Mouse (Mus musculus): ENCODE results near the gene Fntb. TPM values are rescaled to one million over a fixed set of nuclear protein-coding genes. Genes with fewer than 3 reads are reported as not detected.
A peak's percentile ranks its signal among the peaks of the same experiment; 100 is the strongest.

Fntb gene
- polyA plus RNA-seq, 1 experiment from 2014 or later: 26.0 TPM

- H3K9me3 ChIP-seq (replicated peaks; ENCODE audit: control insufficient read depth, low read length): no peaks in the 10 kb centered on the region
- peak overlapping the region; percentile 15; the same call in 1 of the 2 replicates for H3K27ac ChIP-seq (ENCODE audit: low read length)
- H3K9ac ChIP-seq (ENCODE audit: low read length): no peak overlapping the region
- 0 out of 2 replicates have a peak overlapping the region, but pooled peaks have one; percentile 10 for H3K4me2 ChIP-seq (ENCODE audit: low read depth, low read length)
- no peak overlapping the region for H3K4me3 ChIP-seq (ENCODE audit: low read length)
- H3K4me1 ChIP-seq (ENCODE audit: control insufficient read depth, insufficient read depth, low read length): peaks cover 12% of the 10 kb centered on the region
- WGBS: 14% methylated on average over 9 of the region's 9 CpGs
- H3K27me3 ChIP-seq (ENCODE audit: control insufficient read depth, insufficient read depth, low read length): no peaks in the 10 kb centered on the region
- peak; percentile 71 for ATAC-seq (replicated peaks; ENCODE audit: extremely low read depth, insufficient read depth, low FRiP score)
- peaks cover 2% of the 10 kb centered on the region; the same call in 1 of the 2 replicates for H3K36me3 ChIP-seq (ENCODE audit: control insufficient read depth, insufficient read depth)
Measured at GRCm38 (mm10) chr12:76883824-76884223, 118.4 kb downstream of the Fntb start.

- H3K4me3 ChIP-seq (ENCODE audit: low read length): no peak overlapping the region
- ATAC-seq (replicated peaks; ENCODE audit: extremely low read depth, insufficient read depth, low FRiP score): no peak
- no peak overlapping the region for H3K4me2 ChIP-seq (ENCODE audit: low read depth, low read length)
- H3K4me1 ChIP-seq (ENCODE audit: control insufficient read depth, insufficient read depth, low read length): peaks cover 11% of the 10 kb centered on the region
- H3K9ac ChIP-seq (ENCODE audit: low read length): no peak overlapping the region
- H3K36me3 ChIP-seq (ENCODE audit: control insufficient read depth, insufficient read depth): no peaks in the 10 kb centered on the region
- H3K9me3 ChIP-seq (replicated peaks; ENCODE audit: control insufficient read depth, low read length): no peaks in the 10 kb centered on the region
- WGBS: 89% methylated on average over 4 of the region's 4 CpGs
- H3K27me3 ChIP-seq (ENCODE audit: control insufficient read depth, insufficient read depth, low read length): no peaks in the 10 kb centered on the region
- no peak overlapping the region for H3K27ac ChIP-seq (ENCODE audit: low read length)
Measured at GRCm38 (mm10) chr12:76885103-76885502, 119.7 kb downstream of the Fntb start.

- ATAC-seq (replicated peaks; ENCODE audit: extremely low read depth, insufficient read depth, low FRiP score): no peak
- Histone ChIP-seq H3K4me3 (ENCODE audit: low read length) (no peak overlapping the region), H3K36me3 (ENCODE audit: control insufficient read depth, insufficient read depth) (peaks cover under 1% of the 10 kb centered on the region), H3K9me3 (replicated peaks; ENCODE audit: control insufficient read depth, low read length) (no peaks in the 10 kb centered on the region), H3K4me2 (ENCODE audit: low read depth, low read length) (no peak overlapping the region), H3K4me1 (ENCODE audit: control insufficient read depth, insufficient read depth, low read length) (peaks cover 19% of the 10 kb centered on the region), H3K27me3 (ENCODE audit: control insufficient read depth, insufficient read depth, low read length) (no peaks in the 10 kb centered on the region), H3K27ac (ENCODE audit: low read length) (no peak overlapping the region), H3K9ac (ENCODE audit: low read length) (no peak overlapping the region)
- WGBS: 83% methylated on average over 7 of the region's 7 CpGs
Measured at GRCm38 (mm10) chr12:76886826-76887225, 121.4 kb downstream of the Fntb start.

- Histone ChIP-seq H3K27ac (ENCODE audit: low read length) (no peak overlapping the region), H3K9me3 (replicated peaks; ENCODE audit: control insufficient read depth, low read length) (no peaks in the 10 kb centered on the region), H3K4me2 (ENCODE audit: low read depth, low read length) (no peak overlapping the region), H3K9ac (ENCODE audit: low read length) (no peak overlapping the region), H3K27me3 (ENCODE audit: control insufficient read depth, insufficient read depth, low read length) (no peaks in the 10 kb centered on the region), H3K36me3 (ENCODE audit: control insufficient read depth, insufficient read depth) (peaks cover 8% of the 10 kb centered on the region), H3K4me1 (ENCODE audit: control insufficient read depth, insufficient read depth, low read length) (peaks cover 19% of the 10 kb centered on the region), H3K4me3 (ENCODE audit: low read length) (no peak overlapping the region)
- ATAC-seq (replicated peaks; ENCODE audit: extremely low read depth, insufficient read depth, low FRiP score): no peak
- 67% methylated on average over 12 of the region's 12 CpGs for WGBS
Measured at GRCm38 (mm10) chr12:76887941-76888340, 122.6 kb downstream of the Fntb start.

- Histone ChIP-seq H3K4me2 (ENCODE audit: low read depth, low read length) (no peak overlapping the region), H3K9ac (ENCODE audit: low read length) (no peak overlapping the region), H3K9me3 (replicated peaks; ENCODE audit: control insufficient read depth, low read length) (no peaks in the 10 kb centered on the region), H3K27ac (ENCODE audit: low read length) (no peak overlapping the region), H3K4me1 (ENCODE audit: control insufficient read depth, insufficient read depth, low read length) (0 out of 2 replicates have a peak, but pooled peaks cover 8% of the 10 kb centered on the region), H3K4me3 (ENCODE audit: low read length) (no peak overlapping the region), H3K36me3 (ENCODE audit: control insufficient read depth, insufficient read depth) (peaks cover 8% of the 10 kb centered on the region), H3K27me3 (ENCODE audit: control insufficient read depth, insufficient read depth, low read length) (no peaks in the 10 kb centered on the region)
- ATAC-seq (replicated peaks; ENCODE audit: extremely low read depth, insufficient read depth, low FRiP score): no peak
- 87% methylated on average over 11 of the region's 11 CpGs for WGBS
Measured at GRCm38 (mm10) chr12:76889404-76890184, 124.2 kb downstream of the Fntb start.

GRCm38 (mm10) chr12:76891160-76891559 lies 125.8 kb downstream of the Fntb start:
- Histone ChIP-seq H3K27ac (ENCODE audit: low read length) (no peak overlapping the region), H3K36me3 (ENCODE audit: control insufficient read depth, insufficient read depth) (peaks cover 8% of the 10 kb centered on the region), H3K4me1 (ENCODE audit: control insufficient read depth, insufficient read depth, low read length) (peaks cover 17% of the 10 kb centered on the region), H3K4me2 (ENCODE audit: low read depth, low read length) (no peak overlapping the region), H3K4me3 (ENCODE audit: low read length) (no peak overlapping the region), H3K27me3 (ENCODE audit: control insufficient read depth, insufficient read depth, low read length) (no peaks in the 10 kb centered on the region), H3K9ac (ENCODE audit: low read length) (no peak overlapping the region), H3K9me3 (replicated peaks; ENCODE audit: control insufficient read depth, low read length) (no peaks in the 10 kb centered on the region)
- ATAC-seq (replicated peaks; ENCODE audit: extremely low read depth, insufficient read depth, low FRiP score): no peak
- whole genome bisulfite sequencing: 64% methylated on average over 3 of the region's 3 CpGs

GRCm38 (mm10) chr12:76892910-76893695 lies 127.7 kb downstream of the Fntb start:
- no peaks in the 10 kb centered on the region for H3K9me3 ChIP-seq (replicated peaks; ENCODE audit: control insufficient read depth, low read length)
- no peak overlapping the region for H3K27ac ChIP-seq (ENCODE audit: low read length)
- no peak for ATAC-seq (replicated peaks; ENCODE audit: extremely low read depth, insufficient read depth, low FRiP score)
- no peak overlapping the region for H3K4me2 ChIP-seq (ENCODE audit: low read depth, low read length)
- 87% methylated on average over 16 of the region's 16 CpGs for WGBS
- H3K36me3 ChIP-seq (ENCODE audit: control insufficient read depth, insufficient read depth): peaks cover 10% of the 10 kb centered on the region
- no peak overlapping the region for H3K9ac ChIP-seq (ENCODE audit: low read length)
- H3K4me1 ChIP-seq (ENCODE audit: control insufficient read depth, insufficient read depth, low read length): peaks cover 17% of the 10 kb centered on the region
- H3K27me3 ChIP-seq (ENCODE audit: control insufficient read depth, insufficient read depth, low read length): no peaks in the 10 kb centered on the region
- H3K4me3 ChIP-seq (ENCODE audit: low read length): no peak overlapping the region

GRCm38 (mm10) chr12:76894792-76895559 lies 129.6 kb downstream of the Fntb start:
- ATAC-seq (replicated peaks; ENCODE audit: extremely low read depth, insufficient read depth, low FRiP score): no peak
- Histone ChIP-seq H3K9me3 (replicated peaks; ENCODE audit: control insufficient read depth, low read length) (no peaks in the 10 kb centered on the region), H3K4me2 (ENCODE audit: low read depth, low read length) (no peak overlapping the region), H3K36me3 (ENCODE audit: control insufficient read depth, insufficient read depth) (peaks cover 10% of the 10 kb centered on the region), H3K4me1 (ENCODE audit: control insufficient read depth, insufficient read depth, low read length) (peaks cover 17% of the 10 kb centered on the region), H3K9ac (ENCODE audit: low read length) (no peak overlapping the region), H3K27ac (ENCODE audit: low read length) (peak overlapping the region; percentile 61; the same call in 1 of the 2 replicates), H3K4me3 (ENCODE audit: low read length) (no peak overlapping the region), H3K27me3 (ENCODE audit: control insufficient read depth, insufficient read depth, low read length) (no peaks in the 10 kb centered on the region)
- WGBS: 71% methylated on average over 10 of the region's 10 CpGs

All from heart, embryonic 16.5 days (tissue).